In the genomic region with DNA sequence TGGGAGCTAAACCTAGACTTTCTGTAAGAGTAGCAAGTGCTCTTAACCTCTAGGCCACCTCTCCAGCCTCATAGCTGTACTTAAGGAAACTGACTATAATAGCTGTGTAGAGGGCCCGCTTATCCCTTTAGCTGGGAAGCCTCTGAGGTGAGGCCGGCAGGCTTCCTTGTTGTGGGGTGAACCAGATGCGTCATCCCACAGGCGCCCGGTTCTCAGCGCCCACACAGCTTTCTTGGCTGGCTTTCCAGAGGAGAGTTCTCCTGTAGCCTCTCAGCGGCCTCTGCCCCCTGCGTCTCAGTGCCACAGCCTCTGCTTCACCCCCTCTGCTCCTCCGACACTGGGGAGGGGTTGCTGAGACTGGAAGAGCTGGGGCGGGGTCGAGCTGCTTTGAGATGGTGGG, we compare ENCODE assay signal across 29 mouse cellular contexts. TPM values are rescaled to one million over a fixed set of nuclear protein-coding genes. Genes with fewer than 3 reads are reported as not detected.
DNase-seq lines count a peak whose midpoint lies in the region; ATAC-seq lines count a peak whose summit lies in the region.
"Had no signal": no experiment of that assay in that cellular context is flagged by ENCODE, and none has a peak within 500 bp of the region (broad histone marks: within the 10 kb centered on the region; RNA-seq: fewer than 3 reads in every experiment).

No protein-coding gene starts in this region.

- 46% methylated on average over 11 of the region's 11 CpGs for WGBS in forebrain, embryonic 10.5 days
- 36% methylated on average over 11 of the region's 11 CpGs for WGBS in forebrain, embryonic 14.5 days
- 32% methylated on average over 11 of the region's 11 CpGs for WGBS in hindbrain, embryonic 10.5 days
- WGBS in hindbrain, embryonic 13.5 days, result 34% methylated on average over 11 of the region's 11 CpGs
- WGBS in midbrain, embryonic 10.5 days, result 39% methylated on average over 11 of the region's 11 CpGs
- 36% methylated on average over 11 of the region's 11 CpGs for WGBS in midbrain, embryonic 13.5 days

- no peak for DNase-seq in forebrain, embryonic 10.5 days (ENCODE audit: extremely low spot score, low spot score)
- no peak for DNase-seq in forebrain, embryonic 14.5 days (ENCODE audit: low spot score)
- DNase-seq in hindbrain, embryonic 10.5 days (ENCODE audit: low spot score), result no peak
- DNase-seq in midbrain, embryonic 10.5 days (ENCODE audit: low spot score), result no peak
- DNase-seq in kidney, adult 9 months, result no peak
- no peak for DNase-seq in adrenal gland, adult 8-10 months
- DNase-seq: adrenal gland, postnatal 10 days; cerebellum, adult 11 months; cerebellum, adult 9-10 months; cerebellum, postnatal 36 days; gastrocnemius, postnatal 36 days; heart, postnatal 14 days; kidney, adult 11 months; kidney, postnatal 36 days; lung, embryonic 14.5 days; spleen, adult 18-20 months; thymus, postnatal 14 days had no signal

- no peaks in the 10 kb centered on the region for H3K9me3 ChIP-seq in forebrain, embryonic 10.5 days
- no peaks in the 10 kb centered on the region for H3K9me3 ChIP-seq in forebrain, embryonic 14.5 days (replicated peaks; ENCODE audit: control insufficient read depth, low read length)
- H3K9me3 ChIP-seq in hindbrain, embryonic 10.5 days, result no peaks in the 10 kb centered on the region
- H3K9me3 ChIP-seq in hindbrain, embryonic 13.5 days, result no peaks in the 10 kb centered on the region
- no peaks in the 10 kb centered on the region for H3K9me3 ChIP-seq in midbrain, embryonic 10.5 days (replicated peaks)
- no peaks in the 10 kb centered on the region for H3K9me3 ChIP-seq in midbrain, embryonic 13.5 days
- H3K9me3 ChIP-seq: embryonic facial prominence, embryonic 13.5 days; forebrain, embryonic 12.5 days; hindbrain, embryonic 15.5 days; kidney, embryonic 15.5 days; limb, embryonic 12.5 days; liver, embryonic 15.5 days; midbrain, embryonic 15.5 days had no signal

- no peak overlapping the region for H3K4me3 ChIP-seq in forebrain, embryonic 10.5 days
- H3K4me3 ChIP-seq in forebrain, embryonic 14.5 days (ENCODE audit: low read depth, low read length), result no peak overlapping the region
- no peak overlapping the region for H3K4me3 ChIP-seq in hindbrain, embryonic 10.5 days
- no peak overlapping the region for H3K4me3 ChIP-seq in hindbrain, embryonic 13.5 days
- H3K4me3 ChIP-seq in midbrain, embryonic 10.5 days, result no peak overlapping the region
- H3K4me3 ChIP-seq in midbrain, embryonic 13.5 days (replicated peaks), result no peak overlapping the region
- H3K4me3 ChIP-seq: embryonic facial prominence, embryonic 13.5 days; forebrain, embryonic 12.5 days; hindbrain, embryonic 15.5 days; kidney, embryonic 15.5 days; limb, embryonic 12.5 days; liver, embryonic 15.5 days; midbrain, embryonic 15.5 days had no signal

- H3K4me2 ChIP-seq in forebrain, embryonic 14.5 days (ENCODE audit: low read length), result no peak overlapping the region
- H3K4me2 ChIP-seq in hindbrain, embryonic 13.5 days, result no peak overlapping the region
- H3K4me2 ChIP-seq in midbrain, embryonic 13.5 days (replicated peaks), result no peak overlapping the region
- H3K4me2 ChIP-seq: embryonic facial prominence, embryonic 13.5 days; forebrain, embryonic 12.5 days; hindbrain, embryonic 15.5 days; kidney, embryonic 15.5 days; limb, embryonic 12.5 days; liver, embryonic 15.5 days; lung, embryonic 14.5 days; midbrain, embryonic 15.5 days had no signal

- H3K27me3 ChIP-seq in forebrain, embryonic 10.5 days (ENCODE audit: poor library complexity, severe bottlenecking), result no peaks in the 10 kb centered on the region
- no peaks in the 10 kb centered on the region for H3K27me3 ChIP-seq in forebrain, embryonic 14.5 days (replicated peaks; ENCODE audit: control insufficient read depth, insufficient read depth, low read length)
- no peaks in the 10 kb centered on the region for H3K27me3 ChIP-seq in hindbrain, embryonic 10.5 days (ENCODE audit: insufficient read depth, poor library complexity, severe bottlenecking)
- H3K27me3 ChIP-seq in hindbrain, embryonic 13.5 days, result no peaks in the 10 kb centered on the region
- no peaks in the 10 kb centered on the region for H3K27me3 ChIP-seq in midbrain, embryonic 10.5 days (ENCODE audit: low read depth, poor library complexity, severe bottlenecking)
- no peaks in the 10 kb centered on the region for H3K27me3 ChIP-seq in midbrain, embryonic 13.5 days
- H3K27me3 ChIP-seq: embryonic facial prominence, embryonic 13.5 days; forebrain, embryonic 12.5 days; hindbrain, embryonic 15.5 days; kidney, embryonic 15.5 days; limb, embryonic 12.5 days; liver, embryonic 15.5 days; midbrain, embryonic 15.5 days had no signal

- ATAC-seq in forebrain, embryonic 14.5 days, result no peak
- no peak for ATAC-seq in hindbrain, embryonic 13.5 days (ENCODE audit: low FRiP score)
- ATAC-seq in midbrain, embryonic 13.5 days, result no peak
- ATAC-seq: inflammation-experienced regulatory T-cells, adult 6 months; midbrain, embryonic 15.5 days had no signal

- H3K36me3 ChIP-seq in forebrain, embryonic 10.5 days (replicated peaks), result peaks cover 76% of the 10 kb centered on the region
- peaks cover 59% of the 10 kb centered on the region for H3K36me3 ChIP-seq in forebrain, embryonic 14.5 days (ENCODE audit: control insufficient read depth, insufficient read depth, low read length)
- H3K36me3 ChIP-seq in hindbrain, embryonic 10.5 days, result peaks cover 72% of the 10 kb centered on the region
- H3K36me3 ChIP-seq in hindbrain, embryonic 13.5 days, result peaks cover 69% of the 10 kb centered on the region
- H3K36me3 ChIP-seq in midbrain, embryonic 10.5 days, result peaks cover 74% of the 10 kb centered on the region
- peaks cover 70% of the 10 kb centered on the region for H3K36me3 ChIP-seq in midbrain, embryonic 13.5 days
- H3K36me3 ChIP-seq: liver, embryonic 15.5 days had no signal

- peaks cover 10% of the 10 kb centered on the region for H3K4me1 ChIP-seq in forebrain, embryonic 10.5 days
- H3K4me1 ChIP-seq in forebrain, embryonic 14.5 days (ENCODE audit: control insufficient read depth, insufficient read depth, low read length), result no peaks in the 10 kb centered on the region
- H3K4me1 ChIP-seq in hindbrain, embryonic 10.5 days (replicated peaks), result peaks cover 11% of the 10 kb centered on the region; the same call in 1 of the 2 replicates
- peaks cover 4% of the 10 kb centered on the region; the same call in 1 of the 2 replicates for H3K4me1 ChIP-seq in hindbrain, embryonic 13.5 days (replicated peaks)
- peaks cover 13% of the 10 kb centered on the region; the same call in 1 of the 2 replicates for H3K4me1 ChIP-seq in midbrain, embryonic 10.5 days
- no peaks in the 10 kb centered on the region for H3K4me1 ChIP-seq in midbrain, embryonic 13.5 days (replicated peaks)
- H3K4me1 ChIP-seq: hindbrain, embryonic 15.5 days; limb, embryonic 12.5 days; midbrain, embryonic 15.5 days had no signal

- 0 out of 2 replicates have a peak overlapping the region, but pooled peaks have one; percentile 26 for H3K27ac ChIP-seq in forebrain, embryonic 10.5 days
- no peak overlapping the region for H3K27ac ChIP-seq in forebrain, embryonic 14.5 days (ENCODE audit: low read depth, low read length)
- peak overlapping the region; percentile 51; the same call in 1 of the 2 replicates for H3K27ac ChIP-seq in hindbrain, embryonic 10.5 days
- H3K27ac ChIP-seq in hindbrain, embryonic 13.5 days, result no peak overlapping the region
- H3K27ac ChIP-seq in midbrain, embryonic 10.5 days (replicated peaks), result peak overlapping the region; percentile 35; the same call in 1 of the 2 replicates
- no peak overlapping the region for H3K27ac ChIP-seq in midbrain, embryonic 13.5 days
- H3K27ac ChIP-seq: embryonic facial prominence, embryonic 13.5 days; forebrain, embryonic 12.5 days; hindbrain, embryonic 15.5 days; kidney, embryonic 15.5 days; limb, embryonic 12.5 days; liver, embryonic 15.5 days; macrophage; midbrain, embryonic 15.5 days had no signal

- no peak overlapping the region for H3K9ac ChIP-seq in forebrain, embryonic 14.5 days (ENCODE audit: low read length)
- H3K9ac ChIP-seq in hindbrain, embryonic 13.5 days, result no peak overlapping the region
- H3K9ac ChIP-seq in midbrain, embryonic 13.5 days (replicated peaks), result no peak overlapping the region
- H3K9ac ChIP-seq: embryonic facial prominence, embryonic 13.5 days; forebrain, embryonic 12.5 days; hindbrain, embryonic 15.5 days; kidney, embryonic 15.5 days; limb, embryonic 12.5 days; liver, embryonic 15.5 days; lung, embryonic 14.5 days; midbrain, embryonic 15.5 days had no signal

RNA-seq across cellular contexts. Expression of gene Gpr161, which starts 20.8 kb away (rescaled TPM):
- polyA plus RNA-seq in forebrain, embryonic 10.5 days (2016; fragmentation: Nextera tagmentation; extraction: Ambion mirVana), result 1.5 and 1.8 TPM in 2 replicates
- polyA plus RNA-seq in forebrain, embryonic 14.5 days (2014; fragmentation: Nextera tagmentation; extraction: Ambion mirVana), result 4.7 and 4.8 TPM in 2 replicates
- polyA plus RNA-seq in hindbrain, embryonic 10.5 days (2016; fragmentation: Nextera tagmentation; extraction: Ambion mirVana), result 1.3 and 1.8 TPM in 2 replicates
- polyA plus RNA-seq in hindbrain, embryonic 13.5 days (2015; fragmentation: Nextera tagmentation; extraction: Ambion mirVana), result 3.4 and 3.6 TPM in 2 replicates
- polyA plus RNA-seq in midbrain, embryonic 10.5 days (2016; fragmentation: Nextera tagmentation; extraction: Ambion mirVana), result 1.4 and 1.6 TPM in 2 replicates
- polyA plus RNA-seq in midbrain, embryonic 13.5 days (2015; fragmentation: Nextera tagmentation; extraction: Ambion mirVana), result 3.9 and 4.4 TPM in 2 replicates
- total RNA-seq in adrenal gland, adult 8-10 months (2022), result 1 to 10 TPM in 3 of 4 experiments, under 1 TPM in 1; 0.92 to 1.3 (median 1.2) TPM
- total RNA-seq: neutrophil, adult 5-6 weeks had no signal
- polyA plus RNA-seq: inflammation-experienced regulatory T-cells, adult 6 months; macrophage had no signal

Comparison
In these comparisons a context has a peak if more than half of its experiments do, and no peak if none do; other contexts are left out.
1. H3K27ac ChIP-seq: peak in forebrain, embryonic 10.5 days (single experiment), hindbrain, embryonic 10.5 days (single experiment) and midbrain, embryonic 10.5 days (single experiment); none in forebrain, embryonic 14.5 days (single experiment), hindbrain, embryonic 13.5 days (single experiment) and midbrain, embryonic 13.5 days (single experiment).